Mouse (Mus musculus) heart, adult 11 months (tissue): ENCODE results near the gene Pgp.

Source experiments
- DNase-seq: peaks from one replicate; pipeline ENCODE4 v3.0.0; 2022

Gene Pgp

DNA sequence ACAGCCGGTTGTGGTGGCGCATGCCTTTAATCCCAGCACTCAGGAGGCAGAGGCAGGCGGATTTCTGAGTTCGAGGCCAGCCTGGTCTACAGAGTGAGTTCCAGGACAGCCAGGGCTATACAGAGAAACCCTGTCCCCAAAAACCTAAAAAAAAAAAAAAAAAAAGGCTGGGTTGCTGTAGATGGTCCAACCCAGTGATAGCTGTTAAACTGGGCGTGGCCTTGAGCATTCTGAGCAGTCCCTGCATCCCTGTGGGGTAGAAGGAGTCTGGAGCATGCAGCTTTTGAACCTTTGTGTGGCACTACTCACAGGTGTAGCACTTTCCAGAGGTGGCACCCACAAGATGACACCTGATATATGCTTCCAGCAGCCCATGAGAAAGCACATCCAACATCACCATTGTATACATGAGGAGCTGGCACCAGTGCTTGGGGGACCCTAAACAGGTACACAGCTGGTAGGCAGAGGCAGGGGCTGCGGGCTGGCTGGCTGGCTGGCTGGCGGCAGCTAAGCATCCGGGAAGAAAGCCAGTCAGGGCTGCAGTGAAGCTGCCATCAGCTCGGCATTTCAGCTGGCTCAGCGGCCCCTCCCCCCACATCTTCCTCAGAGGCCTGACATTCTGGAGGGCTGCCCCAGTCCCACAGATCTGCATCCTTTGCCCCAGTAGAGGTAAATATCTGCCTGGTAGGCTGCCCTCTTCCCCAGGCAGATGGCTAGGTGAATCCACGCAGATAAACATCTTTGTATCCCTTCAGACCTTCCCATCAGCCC, 15.1 kb downstream of the Pgp start:
- DNase-seq = no peak

GRCm38 (mm10) chr17:24488186-24488661, 18.0 kb downstream of the Pgp start, which contains the start of gene Caskin1:
Gene Caskin1 (plus strand): TSS chr17:24488601.
- no peak for DNase-seq

GRCm38 (mm10) chr17:24488662-24489264, 18.6 kb downstream of the Pgp start:
- DNase-seq = peak; percentile 91

- no peak for DNase-seq
Measured at GRCm38 (mm10) chr17:24489265-24490030, 19.3 kb downstream of the Pgp start.

DNA sequence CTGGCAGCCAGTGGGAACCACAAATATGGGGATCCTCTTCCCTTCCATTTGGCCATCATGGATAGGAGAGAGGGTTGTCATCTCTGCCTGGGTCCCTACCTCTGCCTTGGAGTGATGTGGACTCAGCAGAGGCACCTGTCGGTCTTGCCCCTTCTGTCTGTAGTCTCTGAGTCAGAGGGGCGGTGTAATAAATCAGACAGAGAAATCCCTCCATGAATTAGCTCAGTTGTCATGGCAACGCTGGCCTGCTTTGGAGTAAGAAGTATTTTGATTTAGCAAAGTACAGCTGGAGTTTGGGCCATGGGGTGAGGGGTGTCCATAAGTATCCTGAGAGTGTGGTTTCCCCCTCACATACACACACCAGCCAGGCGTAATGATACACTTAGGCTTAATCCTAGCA, 20.2 kb downstream of the Pgp start:
- no peak for DNase-seq

DNA sequence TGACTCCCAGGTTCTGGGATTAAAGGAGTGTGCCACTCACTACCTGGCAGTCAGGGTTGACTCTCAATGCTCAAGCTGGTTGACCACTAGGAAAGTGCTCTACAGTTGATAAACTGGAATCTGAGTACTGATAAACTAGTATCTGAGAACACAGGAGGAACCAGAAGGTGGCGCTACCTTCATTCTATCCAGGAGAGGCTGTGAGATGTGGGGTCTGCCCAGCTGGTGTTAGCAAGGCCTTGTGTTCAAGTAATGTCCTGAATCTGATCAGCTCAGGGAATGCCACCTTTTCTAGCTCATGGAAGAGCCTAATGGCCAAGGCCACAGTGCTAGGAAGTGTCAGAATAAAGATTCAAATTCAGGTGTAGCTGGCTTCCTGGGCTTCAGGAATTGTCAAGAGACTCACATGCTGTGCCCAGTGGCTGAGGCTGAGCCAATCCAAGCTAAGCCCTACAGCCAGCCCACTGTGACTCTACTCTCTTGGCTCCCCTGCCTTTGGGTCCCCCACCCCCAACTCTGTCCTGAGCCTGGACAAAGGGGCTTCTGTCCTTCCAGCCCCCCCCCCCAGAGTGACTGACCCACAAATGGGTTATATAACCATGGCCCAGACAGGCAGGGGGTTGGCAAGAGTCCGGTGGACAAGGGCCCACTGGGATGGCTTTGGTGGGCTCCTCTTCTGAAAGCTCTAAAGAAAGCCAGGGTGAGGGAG, 24.6 kb downstream of the Pgp start:
- peak; percentile 83 for DNase-seq

DNA sequence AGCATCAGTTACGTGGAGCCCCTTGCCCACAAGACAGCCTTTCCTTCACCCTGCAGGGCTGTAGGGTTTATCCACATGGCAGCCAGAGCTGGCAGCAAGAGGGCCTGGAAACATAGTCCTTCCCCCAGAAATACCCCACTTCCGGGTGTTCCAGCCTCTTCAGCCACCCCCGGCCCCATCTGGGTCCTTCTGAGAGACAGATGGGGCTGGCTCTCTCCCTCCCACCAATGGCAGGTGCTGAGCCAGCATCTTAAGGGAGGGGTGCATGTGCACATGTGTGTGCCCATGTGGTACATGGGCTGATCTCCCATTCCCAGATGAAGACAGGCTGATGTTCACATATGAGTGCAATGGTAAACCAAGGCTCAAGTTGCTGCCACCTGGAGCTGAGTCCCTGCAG, 25.3 kb downstream of the Pgp start:
- DNase-seq = peak; percentile 85

DNA sequence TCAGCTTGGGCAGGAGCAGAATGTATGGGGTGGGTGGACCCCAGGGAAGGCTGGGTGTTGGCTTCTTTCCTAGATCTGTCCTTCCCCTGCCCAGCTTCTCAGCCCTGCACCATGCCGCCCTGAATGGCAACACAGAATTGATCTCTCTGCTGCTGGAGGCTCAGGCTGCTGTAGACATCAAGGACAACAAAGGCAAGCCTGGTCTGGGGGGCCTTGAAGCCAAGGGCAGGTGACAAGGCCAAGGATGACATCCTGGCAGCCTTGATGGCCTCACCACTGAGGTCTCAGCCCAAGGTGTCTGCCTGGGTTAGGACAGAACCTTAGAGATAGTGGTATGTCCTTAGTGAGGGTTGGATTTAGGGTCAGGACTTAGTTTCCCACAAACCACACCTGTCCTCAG, 25.8 kb downstream of the Pgp start:
- DNase-seq = no peak

DNA sequence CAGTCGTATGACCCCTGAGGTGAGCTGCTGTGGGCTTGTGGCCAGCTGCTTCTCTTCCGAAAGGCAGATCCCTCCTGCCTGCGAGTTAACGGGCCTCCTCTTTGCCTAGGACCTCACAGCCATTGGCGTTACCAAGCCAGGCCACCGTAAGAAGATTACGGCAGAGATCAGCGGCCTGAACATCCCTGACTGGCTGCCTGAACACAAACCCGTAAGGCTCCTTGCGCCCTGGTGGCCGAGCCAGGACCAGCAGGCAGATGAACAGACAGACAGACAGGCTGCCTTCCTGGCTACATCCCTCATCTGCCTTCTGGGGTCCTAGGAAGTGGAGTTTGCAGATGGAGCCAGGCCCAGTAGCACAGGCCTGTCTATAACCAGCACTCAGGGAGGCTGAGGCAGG, 32.0 kb downstream of the Pgp start:
- DNase-seq = no peak

DNA sequence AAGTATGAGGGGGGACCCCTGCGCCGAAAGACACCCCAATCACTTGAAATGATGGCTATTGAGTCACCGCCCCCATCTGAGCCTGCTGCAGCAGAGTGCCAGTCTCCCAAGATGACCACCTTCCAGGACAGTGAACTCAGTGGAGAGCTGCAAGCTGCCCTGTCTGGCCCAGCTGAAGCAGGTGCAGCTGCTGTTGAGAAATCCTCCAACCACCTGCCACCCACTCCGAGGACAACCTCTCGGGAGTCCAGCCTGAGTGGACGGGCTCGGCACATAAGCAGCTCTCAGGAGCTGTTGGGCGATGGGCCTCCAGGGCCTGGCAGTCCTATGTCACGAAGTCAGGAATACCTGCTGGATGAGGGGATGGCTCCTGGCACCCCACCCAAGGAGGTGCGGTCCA, 33.9 kb downstream of the Pgp start:
- DNase-seq = no peak

- no peak for DNase-seq
Measured at GRCm38 (mm10) chr17:24505286-24505955, 35.2 kb downstream of the Pgp start.

DNA sequence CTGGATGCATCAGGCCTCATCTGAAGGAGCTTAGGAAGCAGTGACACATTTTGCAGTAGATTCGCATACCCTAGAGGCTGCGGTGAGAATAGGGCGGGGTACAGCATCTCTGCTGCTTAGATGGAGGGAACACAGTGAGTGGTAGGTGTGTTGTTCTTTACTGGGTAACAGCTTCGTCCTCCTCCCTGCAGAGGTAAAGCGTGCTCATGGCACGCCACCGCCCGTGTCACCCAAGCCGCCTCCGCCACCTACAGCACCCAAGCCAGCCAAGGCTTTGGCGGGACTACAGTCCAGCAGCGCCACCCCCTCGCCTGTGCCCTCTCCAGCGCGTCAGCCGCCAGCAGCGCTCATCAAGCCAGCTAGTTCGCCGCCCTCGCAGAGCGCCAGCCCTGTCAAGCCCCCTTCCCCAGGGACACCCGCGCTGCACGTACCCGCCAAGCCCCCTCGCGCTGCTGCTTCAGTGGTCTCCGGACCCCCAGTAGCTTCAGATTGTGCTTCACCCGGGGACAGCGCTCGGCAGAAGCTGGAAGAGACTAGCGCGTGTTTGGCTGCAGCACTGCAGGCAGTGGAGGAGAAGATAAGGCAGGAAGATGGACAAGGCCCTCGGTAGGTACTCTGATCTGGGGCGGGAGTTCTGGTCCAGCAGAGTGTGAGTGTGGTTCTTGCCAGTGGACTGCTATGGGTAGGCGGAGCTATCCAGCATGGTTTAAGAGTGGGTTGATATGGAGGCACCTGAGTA, 36.3 kb downstream of the Pgp start:
- DNase-seq = peak; percentile 90

DNA sequence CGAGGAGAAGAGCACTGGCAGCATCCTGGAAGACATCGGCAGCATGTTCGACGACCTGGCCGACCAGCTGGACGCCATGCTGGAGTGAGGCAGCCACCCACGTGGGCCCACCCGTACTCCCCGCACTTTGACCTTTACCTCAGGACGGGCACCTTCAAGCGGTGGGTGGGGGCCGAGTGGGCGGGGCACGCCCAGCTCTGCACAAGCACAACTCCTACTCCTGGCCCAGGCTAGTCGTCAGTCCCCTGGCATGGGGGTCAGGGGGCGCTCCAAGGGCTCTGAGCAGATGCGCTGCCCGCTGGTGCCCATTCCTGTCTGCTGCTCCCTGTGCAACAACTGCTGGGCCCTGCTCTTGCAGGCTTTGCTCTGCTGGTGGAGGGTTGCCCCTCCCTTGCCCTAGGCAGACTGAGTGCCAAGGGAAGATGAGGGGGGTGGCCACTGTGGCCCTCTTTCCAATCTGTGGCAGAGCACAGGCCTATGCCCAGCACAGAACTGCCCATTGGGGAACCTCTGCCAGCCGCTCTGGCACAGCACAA, 37.0 kb downstream of the Pgp start:
- no peak for DNase-seq

DNA sequence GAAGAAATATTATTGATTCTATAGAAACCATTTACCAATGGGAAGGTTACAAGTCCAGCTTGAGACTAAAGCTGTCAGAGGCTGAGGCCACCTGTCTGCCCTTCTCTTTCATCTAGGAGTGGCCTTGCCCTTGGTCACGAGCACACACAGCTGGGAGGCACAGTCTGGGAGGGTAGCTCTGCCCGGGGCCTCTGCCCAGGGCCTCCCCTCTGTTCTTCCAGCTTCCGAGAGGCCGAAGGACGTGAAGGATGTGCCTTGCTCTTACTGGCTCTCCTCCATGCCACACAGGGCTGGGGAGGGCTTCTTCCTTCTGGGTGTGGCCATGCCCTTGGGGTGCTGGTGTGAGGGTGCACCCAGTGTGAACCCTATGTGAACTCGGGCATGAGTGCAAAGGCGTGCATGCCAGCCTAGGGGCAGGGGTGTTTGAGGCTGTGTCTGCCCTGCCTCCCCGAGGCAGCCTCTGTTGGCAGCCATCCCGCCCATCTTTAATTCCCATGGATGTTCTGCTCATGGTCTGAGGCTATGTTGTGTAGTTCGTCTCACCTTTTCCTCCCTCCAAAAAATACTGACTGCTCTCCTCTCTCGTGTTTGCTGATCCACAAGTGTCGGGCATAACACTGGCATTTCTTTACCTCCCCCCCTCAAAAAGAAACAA, 37.7 kb downstream of the Pgp start:
- DNase-seq = no peak

GRCm38 (mm10) chr17:24513609-24514008, 43.4 kb downstream of the Pgp start:
- peak; percentile 94 for DNase-seq

DNA sequence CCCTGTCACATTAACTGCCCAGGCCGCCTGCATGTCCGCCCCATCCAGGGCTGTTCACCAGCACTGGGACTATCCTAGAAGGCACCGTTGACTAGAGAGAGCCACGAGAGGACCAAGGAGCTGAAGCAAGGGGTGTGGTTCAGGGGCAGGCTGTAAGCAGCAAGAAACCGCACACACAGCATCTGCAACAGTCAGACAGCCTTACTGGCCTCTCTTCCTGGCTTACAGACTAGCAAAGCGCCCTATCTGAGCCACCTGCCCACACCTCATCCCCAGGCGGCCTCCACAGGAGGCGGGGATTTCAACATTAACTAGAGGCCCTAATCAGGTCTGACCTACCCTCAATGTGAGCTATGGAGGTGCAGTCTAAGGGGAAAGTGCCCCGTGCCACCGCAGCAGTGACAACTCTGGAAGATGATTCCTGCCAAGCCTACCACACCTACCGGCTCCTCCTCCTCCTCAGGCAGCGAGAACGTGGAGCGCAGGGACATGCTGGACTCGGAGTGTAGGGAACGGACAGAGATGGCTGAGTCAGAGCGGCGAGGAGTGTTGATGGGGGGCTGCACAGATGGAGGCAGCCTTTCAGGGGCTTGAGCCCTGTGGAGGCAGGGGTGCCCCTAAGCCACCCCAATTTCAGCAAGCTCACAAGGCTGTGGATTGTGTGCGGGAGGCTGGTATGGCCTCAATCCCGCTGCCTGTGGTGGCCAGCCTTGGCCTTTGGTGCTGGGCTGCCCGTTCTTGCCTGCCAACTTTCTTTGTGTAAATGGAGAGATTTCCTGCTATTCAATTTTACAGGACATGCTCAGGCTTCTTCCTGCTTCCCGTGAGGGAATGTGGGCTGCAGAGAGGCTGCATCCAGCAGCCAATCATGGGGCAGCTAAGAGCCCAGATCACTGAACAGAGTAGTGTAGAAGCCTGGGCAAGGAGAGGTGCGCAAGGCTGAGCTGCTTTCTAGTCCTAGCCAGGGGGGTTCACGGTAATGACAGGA, 44.4 kb downstream of the Pgp start:
- DNase-seq = peak; percentile 96

- DNase-seq = no peak
Measured at GRCm38 (mm10) chr17:24520450-24520849, 50.3 kb downstream of the Pgp start.
